Mouse (Mus musculus): Measurements from ENCODE around the gene Zfhx3. TPM values are rescaled to one million over a fixed set of nuclear protein-coding genes. Genes with fewer than 3 reads are reported as not detected.

Gene Zfhx3
- polyA plus RNA-seq, 1 experiment, result 2.5 TPM

GRCm38 (mm10) chr8:108592028-108592724 lies 649.7 kb downstream of the Zfhx3 start:
- no peaks in the 10 kb centered on the region for H3K36me3 ChIP-seq (ENCODE audit: control insufficient read depth, insufficient read depth, low read length)
- no peaks in the 10 kb centered on the region for H3K27me3 ChIP-seq (replicated peaks; ENCODE audit: control insufficient read depth, insufficient read depth, low read length)
- no peak for DNase-seq
- TF ChIP-seq POLR2A (IDR thresholded peaks at IDR 0.05; ENCODE audit: low read depth, low read length) (no peak), CTCF (conservative IDR thresholded peaks at IDR 0.05; ENCODE audit: insufficient read depth, insufficient read length, low read depth, low read length) (no peak)
- no peak overlapping the region for H3K27ac ChIP-seq (ENCODE audit: insufficient read depth, low read depth, low read length)
- 93% methylated on average over 11 of the region's 11 CpGs for WGBS
- no peak overlapping the region for H3K4me3 ChIP-seq (ENCODE audit: insufficient read depth, low read depth, low read length)
- H3K4me1 ChIP-seq (ENCODE audit: control insufficient read depth, insufficient read depth, low read length), result no peaks in the 10 kb centered on the region

GRCm38 (mm10) chr8:108592990-108593589 lies 650.6 kb downstream of the Zfhx3 start:
- Histone ChIP-seq H3K4me3 (ENCODE audit: insufficient read depth, low read depth, low read length) (no peak overlapping the region), H3K27ac (ENCODE audit: insufficient read depth, low read depth, low read length) (no peak overlapping the region), H3K36me3 (ENCODE audit: control insufficient read depth, insufficient read depth, low read length) (no peaks in the 10 kb centered on the region), H3K27me3 (replicated peaks; ENCODE audit: control insufficient read depth, insufficient read depth, low read length) (no peaks in the 10 kb centered on the region), H3K4me1 (ENCODE audit: control insufficient read depth, insufficient read depth, low read length) (no peaks in the 10 kb centered on the region)
- no peak for DNase-seq
- TF ChIP-seq CTCF (conservative IDR thresholded peaks at IDR 0.05; ENCODE audit: insufficient read depth, insufficient read length, low read depth, low read length), result no peak
- TF ChIP-seq POLR2A (IDR thresholded peaks at IDR 0.05; ENCODE audit: low read depth, low read length), result no peak
- 61% methylated on average over 13 of the region's 13 CpGs for WGBS

GRCm38 (mm10) chr8:108593891-108594290 lies 651.4 kb downstream of the Zfhx3 start:
- Histone ChIP-seq H3K4me1 (ENCODE audit: control insufficient read depth, insufficient read depth, low read length) (no peaks in the 10 kb centered on the region), H3K27me3 (replicated peaks; ENCODE audit: control insufficient read depth, insufficient read depth, low read length) (no peaks in the 10 kb centered on the region), H3K4me3 (ENCODE audit: insufficient read depth, low read depth, low read length) (no peak overlapping the region), H3K27ac (ENCODE audit: insufficient read depth, low read depth, low read length) (no peak overlapping the region), H3K36me3 (ENCODE audit: control insufficient read depth, insufficient read depth, low read length) (no peaks in the 10 kb centered on the region)
- TF ChIP-seq POLR2A (IDR thresholded peaks at IDR 0.05; ENCODE audit: low read depth, low read length) (no peak), CTCF (conservative IDR thresholded peaks at IDR 0.05; ENCODE audit: insufficient read depth, insufficient read length, low read depth, low read length) (no peak)
- WGBS, result 61% methylated on average over 9 of the region's 9 CpGs
- DNase-seq, result no peak

- DNase-seq, result no peak
- Histone ChIP-seq H3K27me3 (replicated peaks; ENCODE audit: control insufficient read depth, insufficient read depth, low read length) (no peaks in the 10 kb centered on the region), H3K4me1 (ENCODE audit: control insufficient read depth, insufficient read depth, low read length) (no peaks in the 10 kb centered on the region), H3K4me3 (ENCODE audit: insufficient read depth, low read depth, low read length) (no peak overlapping the region), H3K27ac (ENCODE audit: insufficient read depth, low read depth, low read length) (peak overlapping the region; percentile 11; the same call in 1 of the 2 replicates), H3K36me3 (ENCODE audit: control insufficient read depth, insufficient read depth, low read length) (no peaks in the 10 kb centered on the region)
- TF ChIP-seq CTCF (conservative IDR thresholded peaks at IDR 0.05; ENCODE audit: insufficient read depth, insufficient read length, low read depth, low read length) (no peak), POLR2A (IDR thresholded peaks at IDR 0.05; ENCODE audit: low read depth, low read length) (no peak)
- WGBS, result 56% methylated on average over 9 of the region's 9 CpGs
These were observed 652.1 kb downstream of the Zfhx3 start for GRCm38 (mm10) chr8:108594361-108595060.

GRCm38 (mm10) chr8:108595061-108595419 lies 652.6 kb downstream of the Zfhx3 start:
- no peak for TF ChIP-seq POLR2A (IDR thresholded peaks at IDR 0.05; ENCODE audit: low read depth, low read length)
- no peak for TF ChIP-seq CTCF (conservative IDR thresholded peaks at IDR 0.05; ENCODE audit: insufficient read depth, insufficient read length, low read depth, low read length)
- WGBS, result 63% methylated on average over 9 of the region's 9 CpGs
- Histone ChIP-seq H3K4me3 (ENCODE audit: insufficient read depth, low read depth, low read length) (no peak overlapping the region), H3K27ac (ENCODE audit: insufficient read depth, low read depth, low read length) (peak overlapping the region; percentile 11), H3K36me3 (ENCODE audit: control insufficient read depth, insufficient read depth, low read length) (no peaks in the 10 kb centered on the region), H3K27me3 (replicated peaks; ENCODE audit: control insufficient read depth, insufficient read depth, low read length) (no peaks in the 10 kb centered on the region), H3K4me1 (ENCODE audit: control insufficient read depth, insufficient read depth, low read length) (no peaks in the 10 kb centered on the region)
- no peak for DNase-seq

GRCm38 (mm10) chr8:108595721-108596495 lies 653.5 kb downstream of the Zfhx3 start:
- H3K4me1 ChIP-seq (ENCODE audit: control insufficient read depth, insufficient read depth, low read length), result no peaks in the 10 kb centered on the region
- H3K27ac ChIP-seq (ENCODE audit: insufficient read depth, low read depth, low read length), result peak overlapping the region; percentile 77
- H3K36me3 ChIP-seq (ENCODE audit: control insufficient read depth, insufficient read depth, low read length), result no peaks in the 10 kb centered on the region
- H3K4me3 ChIP-seq (ENCODE audit: insufficient read depth, low read depth, low read length), result no peak overlapping the region
- no peaks in the 10 kb centered on the region for H3K27me3 ChIP-seq (replicated peaks; ENCODE audit: control insufficient read depth, insufficient read depth, low read length)
- DNase-seq, result peak; percentile 81
- TF ChIP-seq CTCF (conservative IDR thresholded peaks at IDR 0.05; ENCODE audit: insufficient read depth, insufficient read length, low read depth, low read length) (no peak), POLR2A (IDR thresholded peaks at IDR 0.05; ENCODE audit: low read depth, low read length) (no peak)
- 62% methylated on average over 19 of the region's 19 CpGs for WGBS

Measured in kidney, adult 2 months (tissue).